Mouse (Mus musculus) MEL (cell line): Measurements from ENCODE around the gene Nbas.

Experiments
- BHLHE40 ChIP-seq: IDR thresholded peaks from 2 replicates; pipeline ENCODE4 v1.6.1; 2012; ENCODE audit warnings: low read depth, mild to moderate bottlenecking, inconsistent platforms, low read length, improper control_type of control experiment, borderline replicate concordance
- CTCF ChIP-seq, 3 experiments: IDR thresholded peaks in 2 of 3; conservative IDR thresholded peaks in 1 of 3; 2 replicates each; pipeline ENCODE4 v1.5.1; 2011 to 2012; ENCODE audit warnings: low read length in 3 of 3, low read depth in 2 of 3, mild to moderate bottlenecking in 2 of 3, improper control_type of control experiment in 1 of 3, inconsistent platforms in 1 of 3, mixed read lengths in 1 of 3, moderate library complexity in 1 of 3; ENCODE audit not compliant: control insufficient read depth in 1 of 3, insufficient read depth in 1 of 3, poor library complexity in 1 of 3, severe bottlenecking in 1 of 3
- E2F4 ChIP-seq: IDR thresholded peaks from 2 replicates; pipeline ENCODE4 v1.6.1; 2011; ENCODE audit warnings: low read depth, low read length, improper control_type of control experiment, borderline replicate concordance
- GATA1 ChIP-seq: IDR thresholded peaks from 2 replicates; pipeline ENCODE4 v1.6.1; 2011; ENCODE audit warnings: low read depth, low read length, improper control_type of control experiment
- MAZ ChIP-seq: IDR thresholded peaks from 2 replicates; pipeline ENCODE4 v1.6.1; 2012; ENCODE audit warnings: low read depth, mild to moderate bottlenecking, inconsistent platforms, low read length, improper control_type of control experiment
- MXI1 ChIP-seq: IDR thresholded peaks from 2 replicates; pipeline ENCODE4 v1.6.1; 2011; ENCODE audit warnings: mild to moderate bottlenecking, low read depth, low read length, improper control_type of control experiment
- POLR2A ChIP-seq, 2 experiments: IDR thresholded peaks; 2 replicates each; pipeline ENCODE4 v1.6.1; 2011 to 2012; ENCODE audit warnings: low read length in 2 of 2, mild to moderate bottlenecking in 2 of 2, control low read depth in 1 of 2, improper control_type of control experiment in 1 of 2, low read depth in 1 of 2, moderate library complexity in 1 of 2; ENCODE audit not compliant: control insufficient read depth in 1 of 2, insufficient read depth in 1 of 2, poor library complexity in 1 of 2
- POLR2AphosphoS2 ChIP-seq: IDR thresholded peaks from 2 replicates; pipeline ENCODE4 v1.6.1; 2011; ENCODE audit warnings: low read length, improper control_type of control experiment
- UBTF ChIP-seq: IDR thresholded peaks from 2 replicates; pipeline ENCODE4 v1.6.1; 2012; ENCODE audit warnings: low read depth, mild to moderate bottlenecking, inconsistent platforms, low read length, improper control_type of control experiment, moderate library complexity, borderline replicate concordance; ENCODE audit not compliant: insufficient read depth

DNA sequence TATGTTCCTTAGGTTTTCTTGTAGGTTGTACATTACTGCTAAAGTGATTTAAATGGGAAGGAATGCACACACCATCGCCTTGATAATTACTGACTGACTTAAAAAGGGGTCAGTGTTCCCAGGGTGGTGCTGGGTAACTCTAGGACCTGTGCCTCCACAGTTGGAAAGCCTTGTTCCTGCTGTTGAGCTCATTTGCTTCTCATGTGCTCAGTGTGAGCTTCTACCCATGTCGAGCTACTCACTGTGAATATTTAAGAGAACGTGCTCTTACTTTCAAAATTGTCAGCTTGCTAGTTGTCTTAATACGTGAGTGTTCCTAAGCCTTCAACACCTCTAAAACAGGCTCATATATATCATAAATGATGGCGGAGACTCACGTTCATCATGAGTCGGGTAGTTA lies 112.6 kb downstream of the Nbas start:
- TF ChIP-seq E2F4: no peak
- no peak for TF ChIP-seq POLR2A (IDR thresholded peaks at IDR 0.05; ENCODE audit: control insufficient read depth in 1 of 2, insufficient read depth in 1 of 2, low read depth in 1 of 2, low read length in 2 of 2, poor library complexity in 1 of 2)
- TF ChIP-seq CTCF (IDR thresholded peaks at IDR 0.05 in 2 of 3, conservative IDR thresholded peaks at IDR 0.05 in 1 of 3; ENCODE audit: control insufficient read depth in 1 of 3, insufficient read depth in 1 of 3, low read depth in 2 of 3, low read length in 3 of 3, poor library complexity in 1 of 3, severe bottlenecking in 1 of 3): no peak
- TF ChIP-seq UBTF: no peak
- no peak for TF ChIP-seq MXI1
- no peak for TF ChIP-seq GATA1
- TF ChIP-seq BHLHE40: no peak
- TF ChIP-seq MAZ: no peak
- no peak for TF ChIP-seq POLR2AphosphoS2
